Mouse (Mus musculus): Measurements from ENCODE around the gene Nrde2.

DNA sequence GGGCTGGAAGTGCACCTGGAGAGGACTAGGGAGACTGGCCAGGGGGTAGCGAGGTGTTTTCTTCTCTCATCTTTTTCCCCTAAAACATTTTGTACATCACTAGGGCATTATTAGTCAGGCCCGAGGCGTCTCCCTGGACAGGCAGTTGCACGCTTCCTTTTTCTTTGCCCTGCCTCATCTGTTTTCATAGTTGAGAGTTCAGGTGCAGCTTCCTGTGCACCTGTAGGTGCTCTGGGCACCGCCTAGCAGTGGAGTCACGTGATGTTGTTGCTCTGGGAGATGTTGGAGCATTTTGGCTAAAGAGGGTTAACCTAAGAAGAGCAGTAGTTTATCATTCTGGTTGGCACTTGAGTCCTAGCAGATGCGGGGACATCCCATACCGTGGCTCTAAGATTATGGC, 45.7 kb upstream of the Nrde2 start:
- no peak for TF ChIP-seq E2F4 (IDR thresholded peaks at IDR 0.05; ENCODE audit: insufficient replicate concordance, low read depth, low read length)
- no peak for TF ChIP-seq CTCF (conservative IDR thresholded peaks at IDR 0.05 in 1 of 2, IDR thresholded peaks at IDR 0.05 in 1 of 2; ENCODE audit: low read depth in 2 of 2, low read length in 2 of 2)
- no peak; the same call in 1 of the 2 replicates for TF ChIP-seq USF2 (conservative IDR thresholded peaks at IDR 0.05; ENCODE audit: low read depth, low read length)
- TF ChIP-seq UBTF (IDR thresholded peaks at IDR 0.05; ENCODE audit: low read depth, low read length): no peak
- no peak for TF ChIP-seq EP300 (IDR thresholded peaks at IDR 0.05; ENCODE audit: low read length)
- TF ChIP-seq MYC (IDR thresholded peaks at IDR 0.05; ENCODE audit: low read depth, low read length): no peak
